11 mouse cellular contexts compared by ENCODE assay signal in the genomic region with DNA sequence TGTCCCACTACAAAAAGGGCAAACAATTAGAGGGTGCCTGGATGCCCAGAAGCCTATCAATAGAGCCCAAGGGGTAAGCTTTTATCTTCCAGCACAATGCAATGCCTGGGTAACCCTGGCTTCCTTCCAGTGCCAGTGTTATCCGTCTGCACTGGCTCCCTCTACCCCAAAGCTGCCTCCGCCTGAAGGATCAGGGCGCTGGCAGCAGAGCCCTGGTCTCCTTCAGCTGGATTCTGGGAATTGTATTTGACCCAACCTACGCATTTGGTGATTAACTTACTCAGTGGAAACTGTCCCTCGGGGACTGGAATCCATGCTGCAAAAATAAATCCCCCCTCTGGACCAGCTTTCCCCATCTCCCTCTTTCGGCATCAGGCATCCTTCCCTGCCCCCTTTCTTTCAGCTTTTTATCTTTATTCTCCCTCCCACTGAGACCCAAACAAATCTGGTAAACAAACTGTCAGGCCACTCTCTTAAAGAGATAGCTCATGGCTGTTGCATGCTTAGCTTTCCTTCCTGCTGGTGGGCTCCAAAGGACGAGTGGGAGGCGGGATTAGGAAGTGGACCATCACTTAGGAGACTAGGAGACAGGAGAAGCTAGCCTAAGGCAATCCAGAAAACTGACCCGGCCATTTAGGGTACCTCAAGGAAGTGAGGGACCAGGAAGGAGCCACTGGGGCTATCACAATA.
DNase-seq lines count a peak whose midpoint lies in the region; ATAC-seq and TF ChIP-seq lines count a peak whose summit lies in the region.
"Had no signal": no experiment of that assay in that cellular context is flagged by ENCODE, and none has a peak within 500 bp of the region (broad histone marks: within the 10 kb centered on the region; RNA-seq: fewer than 3 reads in every experiment).

No protein-coding gene starts in this region.

- H3K4me2 ChIP-seq in heart, embryonic 12.5 days, result no peak overlapping the region
- H3K4me2 ChIP-seq in intestine, postnatal 0 days (replicated peaks; ENCODE audit: low read depth), result peak overlapping the region; percentile 18; the same call in 1 of the 2 replicates
- 0 out of 2 replicates have a peak overlapping the region, but pooled peaks have one; percentile 31 for H3K4me2 ChIP-seq in liver, postnatal 0 days (ENCODE audit: low read depth, low read length)
- H3K4me2 ChIP-seq: heart, embryonic 13.5 days; limb, embryonic 13.5 days had no signal

- 30% methylated on average over 9 of the region's 9 CpGs for WGBS in heart, embryonic 10.5 days
- 36% methylated on average over 9 of the region's 9 CpGs for WGBS in heart, embryonic 12.5 days
- WGBS in intestine, postnatal 0 days, result 18% methylated on average over 9 of the region's 9 CpGs
- WGBS in liver, postnatal 0 days (ENCODE audit: insufficient replicate concordance), result 35% methylated on average over 9 of the region's 9 CpGs

- DNase-seq in heart, embryonic 10.5 days (ENCODE audit: low spot score), result no peak
- DNase-seq in MN1 (ENCODE audit: low spot score), result peak; percentile 61
- DNase-seq in liver, postnatal 0 days, result peak; percentile 44
- no peak for DNase-seq in thymus, postnatal 36 days
- no peak for DNase-seq in urinary bladder, adult 18-20 months (ENCODE audit: low spot score in 2 of 2)
- DNase-seq in cerebellum, postnatal 4 days (ENCODE audit: low spot score in 2 of 2), result no peak
- DNase-seq: adrenal gland, postnatal 14 days had no signal

- peaks cover 92% of the 10 kb centered on the region for H3K4me1 ChIP-seq in heart, embryonic 10.5 days
- peaks cover 82% of the 10 kb centered on the region for H3K4me1 ChIP-seq in heart, embryonic 12.5 days (replicated peaks)
- peaks cover 47% of the 10 kb centered on the region for H3K4me1 ChIP-seq in intestine, postnatal 0 days (replicated peaks; ENCODE audit: control insufficient read depth, insufficient read depth, low read length)
- peaks cover 51% of the 10 kb centered on the region for H3K4me1 ChIP-seq in liver, postnatal 0 days (ENCODE audit: insufficient read depth)

- no peaks in the 10 kb centered on the region for H3K9me3 ChIP-seq in heart, embryonic 10.5 days
- no peaks in the 10 kb centered on the region for H3K9me3 ChIP-seq in heart, embryonic 12.5 days (replicated peaks)
- H3K9me3 ChIP-seq in intestine, postnatal 0 days (ENCODE audit: control insufficient read depth), result no peaks in the 10 kb centered on the region
- no peaks in the 10 kb centered on the region for H3K9me3 ChIP-seq in liver, postnatal 0 days (ENCODE audit: low read length)
- H3K9me3 ChIP-seq: heart, embryonic 13.5 days; limb, embryonic 13.5 days had no signal

- H3K36me3 ChIP-seq in heart, embryonic 10.5 days, result no peaks in the 10 kb centered on the region
- H3K36me3 ChIP-seq in heart, embryonic 12.5 days, result no peaks in the 10 kb centered on the region
- no peaks in the 10 kb centered on the region for H3K36me3 ChIP-seq in intestine, postnatal 0 days (ENCODE audit: control insufficient read depth, insufficient read depth)
- no peaks in the 10 kb centered on the region for H3K36me3 ChIP-seq in liver, postnatal 0 days (replicated peaks; ENCODE audit: insufficient read depth, low read length)
- H3K36me3 ChIP-seq: heart, embryonic 13.5 days; limb, embryonic 13.5 days had no signal

- TF ChIP-seq EP300 in liver, postnatal 0 days (IDR thresholded peaks at IDR 0.05; ENCODE audit: low read depth), result peak; percentile 86

- H3K9ac ChIP-seq in heart, embryonic 12.5 days, result no peak overlapping the region
- no peak overlapping the region for H3K9ac ChIP-seq in intestine, postnatal 0 days (ENCODE audit: low read depth, low read length)
- H3K9ac ChIP-seq in liver, postnatal 0 days (replicated peaks), result no peak overlapping the region
- H3K9ac ChIP-seq: heart, embryonic 13.5 days; limb, embryonic 13.5 days had no signal

- TF ChIP-seq CTCF in intestine, postnatal 0 days (IDR thresholded peaks at IDR 0.05; ENCODE audit: low read depth), result no peak
- no peak for TF ChIP-seq CTCF in liver, postnatal 0 days (IDR thresholded peaks at IDR 0.05; ENCODE audit: low read depth)

- H3K27ac ChIP-seq in heart, embryonic 10.5 days, result peak overlapping the region; percentile 74; the same call in 1 of the 2 replicates
- no peak overlapping the region for H3K27ac ChIP-seq in heart, embryonic 12.5 days (ENCODE audit: poor library complexity, severe bottlenecking)
- peak overlapping the region; percentile 68; the same call in 1 of the 2 replicates for H3K27ac ChIP-seq in intestine, postnatal 0 days (ENCODE audit: low read depth, low read length)
- H3K27ac ChIP-seq in liver, postnatal 0 days (ENCODE audit: low read depth), result peak overlapping the region; percentile 44; the same call in 1 of the 2 replicates

- H3K4me3 ChIP-seq in heart, embryonic 10.5 days, result no peak overlapping the region
- no peak overlapping the region for H3K4me3 ChIP-seq in heart, embryonic 12.5 days
- H3K4me3 ChIP-seq in intestine, postnatal 0 days (ENCODE audit: low read depth, low read length), result no peak overlapping the region
- H3K4me3 ChIP-seq in liver, postnatal 0 days (ENCODE audit: low read depth, low read length), result no peak overlapping the region
- H3K4me3 ChIP-seq: heart, embryonic 13.5 days; limb, embryonic 13.5 days had no signal

- no peaks in the 10 kb centered on the region; the same call in 1 of the 2 replicates for H3K27me3 ChIP-seq in heart, embryonic 10.5 days (ENCODE audit: insufficient read depth, poor library complexity, severe bottlenecking)
- no peaks in the 10 kb centered on the region for H3K27me3 ChIP-seq in heart, embryonic 12.5 days (replicated peaks)
- H3K27me3 ChIP-seq in intestine, postnatal 0 days (replicated peaks; ENCODE audit: control insufficient read depth, insufficient read depth, low read length), result no peaks in the 10 kb centered on the region
- no peaks in the 10 kb centered on the region for H3K27me3 ChIP-seq in liver, postnatal 0 days (ENCODE audit: insufficient read depth, low read length)
- H3K27me3 ChIP-seq: heart, embryonic 13.5 days; limb, embryonic 13.5 days had no signal

- ATAC-seq in heart, embryonic 12.5 days (ENCODE audit: insufficient number of reproducible peaks, low FRiP score), result no peak
- ATAC-seq in intestine, postnatal 0 days, result peak; percentile 26; the same call in 1 of the 2 replicates
- peak; percentile 60 for ATAC-seq in liver, postnatal 0 days

Comparison
In these comparisons a context has a peak if more than half of its experiments do, and no peak if none do; other contexts are left out.
1. DNase-seq: peak in MN1 (single experiment) and liver, postnatal 0 days (single experiment); none in heart, embryonic 10.5 days (single experiment), thymus, postnatal 36 days (0 of 2), urinary bladder, adult 18-20 months (0 of 2) and cerebellum, postnatal 4 days (0 of 2).